Mouse (Mus musculus) intestine, embryonic 15.5 days (tissue): Measurements from ENCODE around the gene Olfr625-ps1. TPM values are rescaled to one million over a fixed set of nuclear protein-coding genes. Genes with fewer than 3 reads are reported as not detected.

Source experiments
- polyA plus RNA-seq: library from polyadenylated mRNA; unstranded; fragments of >200 nt; fragmentation: Nextera tagmentation; extraction: Ambion mirVana; gene quantifications from 2 replicates; pipeline ENCODE4 v1.2.1, GENCODE M21; 2015

Gene Olfr625-ps1
- polyA plus RNA-seq, 1 experiment from 2014 or later, result not detected

Other genes starting within 250 kb of the Olfr625-ps1 start
- not detected in 2 replicates for gene Olfr605, start 237.3 kb upstream of the Olfr625-ps1 start, polyA plus RNA-seq
- not detected in 2 replicates for gene Olfr606, start 233.7 kb upstream of the Olfr625-ps1 start, polyA plus RNA-seq
- gene Olfr607, start 218.6 kb upstream of the Olfr625-ps1 start, polyA plus RNA-seq, result not detected in 2 replicates
- gene Olfr608, start 212.8 kb upstream of the Olfr625-ps1 start, polyA plus RNA-seq, result not detected in 2 replicates
- gene Olfr609, start 184.7 kb upstream of the Olfr625-ps1 start, polyA plus RNA-seq, result not detected in 2 replicates
- gene Olfr610, start 170.6 kb upstream of the Olfr625-ps1 start, polyA plus RNA-seq, result not detected in 2 replicates
- not detected in 2 replicates for gene Olfr611, start 161.9 kb upstream of the Olfr625-ps1 start, polyA plus RNA-seq
- gene Olfr612, start 140.0 kb upstream of the Olfr625-ps1 start, polyA plus RNA-seq, result not detected in 2 replicates
- not detected in 2 replicates for gene Olfr613, start 134.6 kb upstream of the Olfr625-ps1 start, polyA plus RNA-seq
- not detected in 2 replicates for gene Olfr615, start 126.6 kb upstream of the Olfr625-ps1 start, polyA plus RNA-seq
- not detected in 2 replicates for gene Olfr616, start 113.6 kb upstream of the Olfr625-ps1 start, polyA plus RNA-seq
- gene Olfr617, start 109.7 kb upstream of the Olfr625-ps1 start, polyA plus RNA-seq, result not detected in 2 replicates
- gene Olfr618, start 92.6 kb upstream of the Olfr625-ps1 start, polyA plus RNA-seq, result not detected in 2 replicates
- not detected in 2 replicates for gene Olfr619, start 82.1 kb upstream of the Olfr625-ps1 start, polyA plus RNA-seq
- gene Olfr620, start 70.2 kb upstream of the Olfr625-ps1 start, polyA plus RNA-seq, result not detected in 2 replicates
- gene Olfr622, start 40.0 kb upstream of the Olfr625-ps1 start, polyA plus RNA-seq, result not detected in 2 replicates
- gene Olfr623, start 19.0 kb upstream of the Olfr625-ps1 start, polyA plus RNA-seq, result not detected in 2 replicates
- gene Olfr624, start 11.5 kb upstream of the Olfr625-ps1 start, polyA plus RNA-seq, result 0.03 TPM in 1 of 2 replicates, not detected in the other
- gene Olfr243, start 32.0 kb downstream of the Olfr625-ps1 start, polyA plus RNA-seq, result not detected in 2 replicates
- not detected in 2 replicates for gene Olfr628, start 47.7 kb downstream of the Olfr625-ps1 start, polyA plus RNA-seq
- not detected in 2 replicates for gene Olfr629, start 62.2 kb downstream of the Olfr625-ps1 start, polyA plus RNA-seq
- not detected in 2 replicates for gene Olfr630, start 74.6 kb downstream of the Olfr625-ps1 start, polyA plus RNA-seq
- gene Olfr69, start 88.9 kb downstream of the Olfr625-ps1 start, polyA plus RNA-seq, result not detected in 2 replicates
- gene Olfr68, start 97.0 kb downstream of the Olfr625-ps1 start, polyA plus RNA-seq, result not detected in 2 replicates
- gene Olfr67, start 109.1 kb downstream of the Olfr625-ps1 start, polyA plus RNA-seq, result not detected in 2 replicates
- 2,721 and 2,775 TPM in 2 replicates for gene Hbb-bt, start 131.3 kb downstream of the Olfr625-ps1 start, polyA plus RNA-seq
- gene Hbb-bs, start 145.4 kb downstream of the Olfr625-ps1 start, polyA plus RNA-seq, result 7,434 and 7,479 TPM in 2 replicates
- not detected in 2 replicates for gene Hbb-bh2, start 157.8 kb downstream of the Olfr625-ps1 start, polyA plus RNA-seq
- gene Hbb-bh1, start 160.4 kb downstream of the Olfr625-ps1 start, polyA plus RNA-seq, result 2.0 and 2.2 TPM in 2 replicates
- 165 and 266 TPM in 2 replicates for gene Hbb-y, start 170.5 kb downstream of the Olfr625-ps1 start, polyA plus RNA-seq
- not detected in 2 replicates for gene Olfr66, start 203.5 kb downstream of the Olfr625-ps1 start, polyA plus RNA-seq
- gene Olfr64, start 211.8 kb downstream of the Olfr625-ps1 start, polyA plus RNA-seq, result not detected in 2 replicates
- gene Olfr65, start 220.8 kb downstream of the Olfr625-ps1 start, polyA plus RNA-seq, result not detected in 2 replicates
- gene Olfr631, start 246.1 kb downstream of the Olfr625-ps1 start, polyA plus RNA-seq, result not detected in 2 replicates